Mouse (Mus musculus) liver, embryonic 14.5 days (tissue): ENCODE measurements around the gene Kif21a.

Source experiments
- CTCF ChIP-seq: IDR thresholded peaks from 2 replicates; pipeline ENCODE4 v1.5.1; 2016; ENCODE audit warnings: antibody characterized with exemption, low read depth, control low read depth
- EP300 ChIP-seq: IDR thresholded peaks from 2 replicates; pipeline ENCODE4 v1.6.1; 2016; ENCODE audit warnings: antibody characterized with exemption, low read depth

DNA sequence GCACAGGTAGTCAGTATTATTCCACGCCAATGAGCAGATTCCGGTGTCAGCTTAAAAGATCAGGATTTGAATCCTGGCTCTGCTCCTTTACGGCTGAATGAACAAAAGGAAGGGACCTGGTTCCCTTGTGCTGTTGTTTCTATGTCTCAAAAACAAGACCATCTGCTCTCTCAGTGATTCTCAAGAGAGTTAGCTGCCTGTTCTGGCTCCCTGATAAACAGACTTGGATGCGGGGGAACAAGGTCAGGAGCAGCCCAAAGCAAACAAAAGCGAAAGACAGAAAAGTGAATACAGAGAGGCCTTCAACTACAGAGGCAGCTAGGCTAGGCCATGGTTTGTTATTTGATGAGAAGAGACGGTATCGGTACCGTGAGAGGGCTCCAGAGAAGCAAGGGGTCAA is 27.5 kb downstream of the Kif21a start:
- TF ChIP-seq CTCF (no peak), EP300 (no peak)
